Mouse (Mus musculus) thymus, adult 2 months (tissue): ENCODE results near the gene Fam49a. TPM values are rescaled to one million over a fixed set of nuclear protein-coding genes. Genes with fewer than 3 reads are reported as not detected.

Source experiments
- DNase-seq: peaks from one replicate; pipeline ENCODE4 v3.0.0; 2021
- H3K27ac ChIP-seq: fragments of 200-500 bp; 2 replicates; pipeline ENCODE4 v1.5.1; 2012; ENCODE audit warnings: low read length, control low read depth; ENCODE audit not compliant: control insufficient read depth, insufficient read depth
- H3K27me3 ChIP-seq: fragments of 200-500 bp; 2 replicates; pipeline ENCODE4 v1.6.1; 2012; ENCODE audit warnings: mild to moderate bottlenecking, low read length, moderate library complexity, mixed read lengths; ENCODE audit not compliant: control insufficient read depth, insufficient read depth
- H3K36me3 ChIP-seq: fragments of 200-500 bp; 2 replicates; pipeline ENCODE4 v1.6.1; 2012; ENCODE audit warnings: mild to moderate bottlenecking, low read length, moderate library complexity; ENCODE audit not compliant: control insufficient read depth, insufficient read depth
- H3K4me1 ChIP-seq: fragments of 200-500 bp; replicated peaks from 2 replicates; pipeline ENCODE4 v1.6.1; 2012; ENCODE audit warnings: low read length; ENCODE audit not compliant: control insufficient read depth, insufficient read depth
- H3K4me3 ChIP-seq: fragments of 200-500 bp; 2 replicates; pipeline ENCODE4 v1.5.1; 2012; ENCODE audit warnings: mild to moderate bottlenecking, low read length, control low read depth, moderate library complexity; ENCODE audit not compliant: control insufficient read depth, insufficient read depth
- CTCF ChIP-seq: fragments of 200-500 bp; IDR thresholded peaks from 2 replicates; pipeline ENCODE4 v1.5.1; 2012; ENCODE audit warnings: mild to moderate bottlenecking, control low read depth, low read length, moderate library complexity, borderline replicate concordance; ENCODE audit not compliant: control insufficient read depth, poor library complexity, insufficient read depth; ENCODE audit errors: extremely low read depth
- POLR2A ChIP-seq: fragments of 200-500 bp; IDR thresholded peaks from 2 replicates; pipeline ENCODE4 v1.6.1; 2012; ENCODE audit warnings: mild to moderate bottlenecking, low read length, control low read depth, moderate library complexity; ENCODE audit not compliant: control insufficient read depth, poor library complexity, insufficient read depth; ENCODE audit errors: extremely low read depth
- WGBS: fragments of 180-500 bp; shearing (Covaris S2); methylation state at CpG from one replicate; pipeline ENCODE4 v1.1.7; 2018; 5-methylcytosine and 5-hydroxymethylcytosine counted together
- polyA plus RNA-seq: library from polyadenylated mRNA; depleted of rRNA; stranded (reverse); fragments of >200 nt; gene quantifications from 2 replicates; pipeline ENCODE4 v1.2.3, GENCODE M21; 2012

Gene Fam49a
- polyA plus RNA-seq, 1 experiment, result 5.3 TPM

DNA sequence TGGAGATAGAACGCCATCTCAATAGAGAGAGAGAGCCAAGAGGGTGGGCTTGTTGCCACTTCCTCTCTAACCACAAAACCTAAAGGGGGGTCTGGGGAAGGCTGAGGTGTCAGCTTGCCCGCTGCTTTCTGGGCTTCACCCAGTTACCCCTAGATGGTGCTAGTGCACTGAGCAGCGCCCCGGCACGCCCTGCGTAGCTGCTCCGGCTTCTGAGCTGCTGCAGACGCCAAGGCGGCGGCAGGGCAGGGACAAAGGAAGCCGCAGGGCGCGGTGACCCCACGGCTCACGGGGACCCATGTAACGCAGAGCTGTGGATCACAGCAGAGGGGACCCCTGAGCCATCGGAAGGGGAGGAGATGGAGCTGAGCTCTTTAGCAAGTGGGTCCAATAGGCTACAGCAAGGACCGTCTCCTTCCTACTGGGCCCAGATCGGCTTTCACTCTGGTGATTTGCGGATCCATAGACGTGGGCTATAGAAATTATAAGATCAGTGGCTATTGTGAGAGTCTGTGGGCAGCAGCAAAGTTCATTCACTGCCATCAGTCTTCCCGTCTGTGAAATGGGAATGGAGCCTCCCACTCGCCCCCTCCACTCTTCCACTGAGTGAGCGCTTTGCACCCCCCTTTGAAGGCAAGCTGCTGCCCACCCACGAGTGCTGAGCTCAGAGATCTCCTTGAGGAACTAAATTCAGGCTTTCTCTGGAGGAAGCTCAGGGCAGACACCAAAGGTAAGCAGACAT, 159.1 kb downstream of the Fam49a start:
- TF ChIP-seq POLR2A, result no peak
- TF ChIP-seq CTCF, result peak; percentile 96
- peak; percentile 89 for DNase-seq
- WGBS, result 12% methylated on average over 25 of the region's 25 CpGs
- H3K27ac ChIP-seq, result no peak overlapping the region
- H3K36me3 ChIP-seq, result no peaks in the 10 kb centered on the region
- H3K4me1 ChIP-seq, result no peaks in the 10 kb centered on the region
- no peaks in the 10 kb centered on the region for H3K27me3 ChIP-seq
- peak overlapping the region; percentile 41 for H3K4me3 ChIP-seq

GRCm38 (mm10) chr12:12421580-12421878, 159.6 kb downstream of the Fam49a start:
- no peak for TF ChIP-seq POLR2A
- TF ChIP-seq CTCF, result no peak
- H3K4me3 ChIP-seq, result no peak overlapping the region
- DNase-seq, result no peak
- 94% methylated on average over 8 of the region's 8 CpGs for WGBS
- H3K27ac ChIP-seq, result no peak overlapping the region
- H3K27me3 ChIP-seq, result no peaks in the 10 kb centered on the region
- no peaks in the 10 kb centered on the region for H3K4me1 ChIP-seq
- no peaks in the 10 kb centered on the region for H3K36me3 ChIP-seq

GRCm38 (mm10) chr12:12425188-12425587, 163.2 kb downstream of the Fam49a start:
- no peaks in the 10 kb centered on the region for H3K27me3 ChIP-seq
- no peak overlapping the region for H3K4me3 ChIP-seq
- no peaks in the 10 kb centered on the region for H3K4me1 ChIP-seq
- DNase-seq, result no peak
- WGBS, result 78% methylated on average over 5 of the region's 5 CpGs
- H3K36me3 ChIP-seq, result no peaks in the 10 kb centered on the region
- TF ChIP-seq CTCF (no peak), POLR2A (no peak)
- H3K27ac ChIP-seq, result no peak overlapping the region

DNA sequence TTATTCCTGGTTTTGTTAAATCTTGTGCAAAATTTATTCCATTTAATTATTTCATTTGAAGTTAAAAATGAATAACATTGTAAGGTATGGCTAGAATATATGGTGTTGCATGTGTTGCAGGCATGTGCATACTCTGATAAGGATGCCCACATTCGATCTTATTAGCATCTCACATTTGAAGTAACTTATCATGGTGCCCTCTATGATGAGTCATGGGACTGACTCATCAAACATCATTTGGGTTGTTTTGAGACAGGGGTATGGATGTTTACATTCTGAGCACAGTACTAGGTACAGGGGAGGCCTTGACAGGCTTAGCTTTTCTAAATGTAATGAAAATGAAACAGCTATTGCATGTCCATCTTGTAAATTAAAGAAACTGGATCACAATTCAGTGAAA, 165.3 kb downstream of the Fam49a start:
- Histone ChIP-seq H3K36me3 (no peaks in the 10 kb centered on the region), H3K27me3 (no peaks in the 10 kb centered on the region), H3K27ac (no peak overlapping the region), H3K4me1 (no peaks in the 10 kb centered on the region), H3K4me3 (no peak overlapping the region)
- TF ChIP-seq CTCF (no peak), POLR2A (no peak)
- 94% methylated on average over 1 of the region's 1 CpGs for WGBS
- no peak for DNase-seq

GRCm38 (mm10) chr12:12428886-12429285, 166.9 kb downstream of the Fam49a start:
- no peak overlapping the region for H3K27ac ChIP-seq
- WGBS, result 92% methylated on average over 7 of the region's 7 CpGs
- H3K4me1 ChIP-seq, result no peaks in the 10 kb centered on the region
- H3K27me3 ChIP-seq, result no peaks in the 10 kb centered on the region
- H3K4me3 ChIP-seq, result no peak overlapping the region
- no peak for DNase-seq
- TF ChIP-seq POLR2A, result no peak
- no peak for TF ChIP-seq CTCF
- no peaks in the 10 kb centered on the region for H3K36me3 ChIP-seq
